Mouse (Mus musculus) kidney, postnatal 0 days (tissue): ENCODE measurements around the gene Dock6. TPM values are rescaled to one million over a fixed set of nuclear protein-coding genes. Genes with fewer than 3 reads are reported as not detected.

Experiments used
- ATAC-seq: fragments of 200-750 bp; cut with Nextera tagmentation; replicated peaks from 2 replicates; pipeline ENCODE4 v1.8.0; 2017; ENCODE audit warnings: low read depth, moderate number of reproducible peaks, moderate TSS enrichment, moderate library complexity; ENCODE audit not compliant: low FRiP score
- DNase-seq: peaks from one replicate; pipeline ENCODE4 v3.0.0-alpha.2; 2016; ENCODE audit warnings: low spot score
- H3K27ac ChIP-seq: fragments of 300-500 bp; sonication (generic); 2 replicates; pipeline ENCODE4 v1.5.1; 2014; ENCODE audit warnings: mild to moderate bottlenecking
- H3K27me3 ChIP-seq: fragments of 300-500 bp; sonication (generic); 2 replicates; pipeline ENCODE4 v1.6.1; 2014; ENCODE audit warnings: low read length, mixed read lengths; ENCODE audit not compliant: insufficient read depth
- H3K36me3 ChIP-seq: fragments of 300-500 bp; sonication (generic); 2 replicates; pipeline ENCODE4 v1.6.1; 2014; ENCODE audit warnings: low read length, mixed read lengths; ENCODE audit not compliant: insufficient read depth
- H3K4me1 ChIP-seq: fragments of 300-500 bp; sonication (generic); replicated peaks from 2 replicates; pipeline ENCODE4 v1.6.1; 2014; ENCODE audit warnings: antibody characterized with exemption, low read length, mixed read lengths; ENCODE audit not compliant: insufficient read depth
- H3K4me2 ChIP-seq: fragments of 300-500 bp; sonication (generic); 2 replicates; pipeline ENCODE4 v1.6.1; 2014; ENCODE audit warnings: mild to moderate bottlenecking, low read length, moderate library complexity, mixed read lengths
- H3K4me3 ChIP-seq: fragments of 300-500 bp; sonication (generic); replicated peaks from 2 replicates; pipeline ENCODE4 v1.5.1; 2014; ENCODE audit warnings: low read depth, low read length
- H3K9ac ChIP-seq: fragments of 300-500 bp; sonication (generic); 2 replicates; pipeline ENCODE4 v1.6.1; 2014; ENCODE audit warnings: low read depth, low read length
- H3K9me3 ChIP-seq: fragments of 300-500 bp; sonication (generic); replicated peaks from 2 replicates; pipeline ENCODE4 v1.6.1; 2016; ENCODE audit warnings: low read length, inconsistent platforms, mixed read lengths
- CTCF ChIP-seq: IDR thresholded peaks from 2 replicates; pipeline ENCODE4 v1.5.1; 2016; ENCODE audit warnings: antibody characterized with exemption, low read depth, mild to moderate bottlenecking, moderate library complexity
- WGBS: fragments of 180-500 bp; shearing (Covaris S2); extraction: QIAGEN DNeasy Blood & Tissue Kit; methylation state at CpG from one replicate; pipeline ENCODE4 v1.1.7; 2014; 5-methylcytosine and 5-hydroxymethylcytosine counted together
- polyA plus RNA-seq: library from polyadenylated mRNA; unstranded; fragments of >200 nt; fragmentation: Nextera tagmentation; extraction: Ambion mirVana; gene quantifications from 2 replicates; pipeline ENCODE4 v1.2.1, GENCODE M21; 2015

Gene Dock6
- polyA plus RNA-seq, 1 experiment from 2014 or later: 28.3 TPM

GRCm38 (mm10) chr9:21767896-21768295, 84.5 kb downstream of the Dock6 start:
- peak overlapping the region; percentile 72 for H3K27ac ChIP-seq
- no peaks in the 10 kb centered on the region for H3K27me3 ChIP-seq
- 54% methylated on average over 11 of the region's 11 CpGs for WGBS
- no peak for TF ChIP-seq CTCF
- no peak overlapping the region for H3K4me2 ChIP-seq
- no peak overlapping the region for H3K9ac ChIP-seq
- no peak; the same call in 1 of the 2 replicates for ATAC-seq
- H3K36me3 ChIP-seq: peaks cover 13% of the 10 kb centered on the region
- H3K9me3 ChIP-seq: no peaks in the 10 kb centered on the region
- no peak overlapping the region for H3K4me3 ChIP-seq
- DNase-seq: peak; percentile 85
- H3K4me1 ChIP-seq: no peaks in the 10 kb centered on the region

- no peaks in the 10 kb centered on the region for H3K9me3 ChIP-seq
- no peak overlapping the region for H3K27ac ChIP-seq
- no peak for ATAC-seq
- no peak overlapping the region for H3K4me2 ChIP-seq
- H3K9ac ChIP-seq: no peak overlapping the region
- no peak for DNase-seq
- H3K4me3 ChIP-seq: no peak overlapping the region
- H3K27me3 ChIP-seq: no peaks in the 10 kb centered on the region
- H3K4me1 ChIP-seq: no peaks in the 10 kb centered on the region
- no peaks in the 10 kb centered on the region for H3K36me3 ChIP-seq
- TF ChIP-seq CTCF: peak; percentile 28; the same call in 1 of the 2 replicates
- WGBS: 91% methylated on average over 6 of the region's 6 CpGs
These were observed 88.1 kb downstream of the Dock6 start for GRCm38 (mm10) chr9:21764084-21764999.

- Histone ChIP-seq H3K4me2 (no peak overlapping the region), H3K9me3 (no peaks in the 10 kb centered on the region), H3K4me3 (no peak overlapping the region), H3K27ac (no peak overlapping the region), H3K27me3 (no peaks in the 10 kb centered on the region), H3K4me1 (no peaks in the 10 kb centered on the region), H3K36me3 (no peaks in the 10 kb centered on the region), H3K9ac (no peak overlapping the region)
- no peak for DNase-seq
- TF ChIP-seq CTCF: no peak
- ATAC-seq: no peak
These were observed 90.3 kb downstream of the Dock6 start for GRCm38 (mm10) chr9:21762135-21762534.

DNA sequence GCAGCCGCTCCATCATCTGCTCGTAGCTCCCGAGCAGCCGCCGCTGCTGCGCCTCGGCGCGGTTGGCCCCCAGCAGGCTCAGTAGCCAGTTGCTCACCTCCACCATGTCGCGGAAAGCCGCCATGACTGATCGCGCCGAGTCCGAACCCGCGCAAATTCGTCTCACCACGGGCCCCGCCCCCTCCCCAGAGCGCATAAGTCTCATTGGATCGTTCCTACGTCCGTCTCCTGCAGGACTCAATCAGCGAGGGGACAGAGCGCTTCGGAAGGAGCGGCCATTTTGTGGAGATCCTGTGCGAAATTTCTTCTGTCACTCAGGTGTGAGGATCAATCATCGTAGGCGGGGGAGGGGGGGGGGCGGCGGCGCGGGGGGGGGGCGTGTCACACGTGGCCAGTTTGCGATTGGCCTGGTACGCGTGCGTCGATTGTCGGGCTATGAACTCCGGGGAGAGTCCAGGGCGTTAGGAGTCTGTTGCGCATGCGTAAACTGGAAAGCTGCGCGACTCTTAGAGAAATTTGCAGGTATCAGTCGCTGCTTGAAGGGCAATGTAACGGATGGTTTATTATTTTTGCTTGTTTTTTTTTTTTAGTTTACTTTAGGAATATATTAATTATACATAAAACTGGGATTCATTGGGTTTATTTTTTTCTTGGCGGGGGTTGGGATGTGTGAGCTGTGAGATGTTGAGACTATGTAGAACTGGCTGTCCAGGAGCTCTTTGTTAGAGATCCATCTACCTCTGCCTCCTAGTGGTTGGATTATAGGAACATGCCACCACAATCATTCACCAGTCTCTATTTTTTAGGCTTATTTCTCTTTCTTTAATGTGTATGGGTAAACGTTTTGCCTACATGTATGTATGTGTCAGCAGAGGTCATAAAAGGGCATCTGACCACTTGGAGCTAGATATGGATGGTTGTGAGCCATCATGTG, 92.0 kb downstream of the Dock6 start, which contains the start of gene Spc24:
TSS of gene Spc24 (minus strand) at position 149 of the 934 bp plus-strand sequence.
- peak; percentile 79 for TF ChIP-seq CTCF
- peak within 1 kb of the TSS; percentile 86 for H3K4me3 ChIP-seq
- DNase-seq (peak; percentile 98), ATAC-seq (peak; percentile 95)
- peak within 1 kb of the TSS; percentile 81 for H3K9ac ChIP-seq
- no peaks in the 10 kb centered on the region for H3K36me3 ChIP-seq
- WGBS: under 1% methylated on average over 50 of the region's 54 CpGs
- no peaks in the 10 kb centered on the region for H3K4me1 ChIP-seq
- peak within 1 kb of the TSS; percentile 96 for H3K4me2 ChIP-seq
- no peak within 1 kb of the TSS for H3K27ac ChIP-seq
- H3K27me3 ChIP-seq: no peaks in the 10 kb centered on the region
- H3K9me3 ChIP-seq: no peaks in the 10 kb centered on the region

DNA sequence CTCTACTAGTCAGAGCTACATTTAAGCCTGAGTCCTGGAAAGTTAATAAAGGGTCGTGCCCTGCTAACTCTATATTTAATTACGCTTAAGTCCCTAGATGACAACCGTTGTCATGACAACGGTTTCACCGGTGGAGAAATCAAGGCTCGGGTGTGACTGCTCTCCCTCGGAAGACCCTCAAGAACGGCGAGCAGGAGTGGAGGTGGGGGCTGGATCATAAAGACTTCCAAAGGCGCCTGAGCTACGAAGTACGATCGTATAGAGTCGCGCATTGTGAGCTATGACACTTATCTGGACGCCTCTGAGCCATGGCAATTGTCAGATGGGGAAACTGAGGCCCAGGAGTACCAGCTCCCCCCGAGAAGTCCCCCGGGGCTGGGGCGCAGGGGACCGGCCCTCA, 92.7 kb downstream of the Dock6 start:
- Histone ChIP-seq H3K4me2 (peak overlapping the region; percentile 96), H3K4me3 (peak overlapping the region; percentile 86), H3K9me3 (no peaks in the 10 kb centered on the region), H3K27ac (no peak overlapping the region), H3K9ac (peak overlapping the region; percentile 81), H3K4me1 (no peaks in the 10 kb centered on the region), H3K27me3 (no peaks in the 10 kb centered on the region), H3K36me3 (no peaks in the 10 kb centered on the region)
- no peak for TF ChIP-seq CTCF
- no peak for DNase-seq
- peak; percentile 9; the same call in 1 of the 2 replicates for ATAC-seq
- WGBS: 0% methylated on average over 20 of the region's 20 CpGs
